Mouse (Mus musculus): ENCODE measurements around the gene Cacna2d2.

- no peak for TF ChIP-seq CTCF (IDR thresholded peaks at IDR 0.05; ENCODE audit: control insufficient read depth, insufficient read depth, insufficient replicate concordance, low read depth, low read length)
- TF ChIP-seq POLR2A (IDR thresholded peaks at IDR 0.05; ENCODE audit: control insufficient read depth, low read depth, low read length), result no peak
Measured at GRCm38 (mm10) chr9:107553541-107554318, 154.3 kb downstream of the Cacna2d2 start.
